Mouse (Mus musculus) testis, adult 2 months (tissue): ENCODE data around the gene Hist1h4a. TPM values are rescaled to one million over a fixed set of nuclear protein-coding genes. Genes with fewer than 3 reads are reported as not detected.
"Not testable (repeated sequence)": the region's sequence is repeated elsewhere in the genome, so short reads cannot be mapped to it uniquely, and the experiment has no call there.

ENCODE experiments used
- H3K27ac ChIP-seq: fragments of 200-500 bp; 2 replicates; pipeline ENCODE4 v1.5.1; 2012; ENCODE audit warnings: low read depth, low read length; ENCODE audit not compliant: control insufficient read depth, insufficient read depth
- H3K27me3 ChIP-seq: fragments of 200-500 bp; 2 replicates; pipeline ENCODE4 v1.6.1; 2012; ENCODE audit warnings: mild to moderate bottlenecking, low read length, moderate library complexity; ENCODE audit not compliant: control insufficient read depth, insufficient read depth
- H3K36me3 ChIP-seq: fragments of 200-500 bp; 2 replicates; pipeline ENCODE4 v1.6.1; 2012; ENCODE audit warnings: mild to moderate bottlenecking, low read length; ENCODE audit not compliant: control insufficient read depth, insufficient read depth
- H3K4me1 ChIP-seq: fragments of 200-500 bp; 2 replicates; pipeline ENCODE4 v1.6.1; 2012; ENCODE audit warnings: low read length; ENCODE audit not compliant: control insufficient read depth, insufficient read depth
- H3K4me3 ChIP-seq: fragments of 200-500 bp; 2 replicates; pipeline ENCODE4 v1.5.1; 2012; ENCODE audit warnings: low read depth, mild to moderate bottlenecking, low read length, moderate library complexity, mixed read lengths; ENCODE audit not compliant: control insufficient read depth
- CTCF ChIP-seq: fragments of 200-500 bp; IDR thresholded peaks from 2 replicates; pipeline ENCODE4 v1.5.1; 2012; ENCODE audit warnings: low read depth, mild to moderate bottlenecking, inconsistent platforms, low read length, moderate library complexity; ENCODE audit not compliant: control insufficient read depth, insufficient read depth, insufficient replicate concordance
- POLR2A ChIP-seq: fragments of 200-500 bp; IDR thresholded peaks from 2 replicates; pipeline ENCODE4 v1.6.1; 2012; ENCODE audit warnings: low read depth, mild to moderate bottlenecking, inconsistent platforms, low read length, moderate library complexity; ENCODE audit not compliant: control insufficient read depth
- polyA plus RNA-seq: library from polyadenylated mRNA; depleted of rRNA; stranded (reverse); fragments of >200 nt; gene quantifications from 2 replicates; pipeline ENCODE4 v1.2.3, GENCODE M21; 2012; rRNA removed

Gene Hist1h4a
- polyA plus RNA-seq, 1 experiment: 83.8 TPM

DNA sequence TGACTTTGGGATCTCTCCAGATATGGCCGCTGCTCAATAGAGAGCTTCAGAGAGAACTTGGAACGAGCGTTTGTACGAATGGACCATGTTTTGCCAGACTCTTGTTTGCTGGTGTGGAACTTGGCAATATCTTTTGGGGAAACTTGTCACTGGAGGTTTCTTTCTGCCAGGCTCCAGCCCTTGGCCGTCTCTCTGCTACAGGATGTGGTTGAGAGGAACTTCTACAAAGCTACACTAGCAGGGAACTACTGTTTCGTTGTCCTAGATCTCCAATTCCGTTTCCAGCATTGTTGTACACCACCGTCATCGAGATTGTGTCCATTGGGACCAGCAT is 31.9 kb downstream of the Hist1h4a start:
- no peaks in the 10 kb centered on the region for H3K27me3 ChIP-seq
- no peak overlapping the region for H3K27ac ChIP-seq
- H3K4me1 ChIP-seq: peaks cover 3% of the 10 kb centered on the region; the same call in 1 of the 2 replicates
- H3K4me3 ChIP-seq: no peak overlapping the region
- no peak for TF ChIP-seq CTCF
- no peak for TF ChIP-seq POLR2A
- H3K36me3 ChIP-seq: no peaks in the 10 kb centered on the region

- H3K4me1 ChIP-seq: peaks cover 3% of the 10 kb centered on the region; the same call in 1 of the 2 replicates
- H3K4me3 ChIP-seq: no peak overlapping the region
- no peak for TF ChIP-seq POLR2A
- no peak for TF ChIP-seq CTCF
- H3K27me3 ChIP-seq: no peaks in the 10 kb centered on the region
- H3K27ac ChIP-seq: no peak overlapping the region
- H3K36me3 ChIP-seq: no peaks in the 10 kb centered on the region
Observed at GRCm38 (mm10) chr13:23728472-23729191, 32.4 kb downstream of the Hist1h4a start.

DNA sequence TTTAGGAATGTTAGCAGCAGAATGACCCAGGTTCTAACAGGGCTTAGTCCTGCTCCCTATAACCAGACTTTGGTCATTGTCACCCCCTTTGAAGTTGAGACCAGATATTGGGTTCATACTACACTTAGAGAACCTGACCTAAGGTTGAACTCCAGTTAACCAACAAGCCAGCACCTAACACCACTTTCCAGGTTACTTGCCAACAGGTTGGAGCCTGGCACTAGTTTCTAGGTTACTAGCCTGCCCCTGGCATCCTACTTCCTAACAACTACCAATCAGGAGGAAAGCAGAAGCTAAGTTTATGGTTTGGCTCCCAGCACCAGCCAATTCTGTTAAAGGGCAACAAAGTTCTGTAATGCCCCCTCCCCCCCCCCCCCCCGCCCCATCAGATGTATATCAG is 35.8 kb downstream of the Hist1h4a start:
- H3K36me3 ChIP-seq: no peaks in the 10 kb centered on the region
- H3K4me1 ChIP-seq: peaks cover 3% of the 10 kb centered on the region; the same call in 1 of the 2 replicates
- H3K27ac ChIP-seq: no peak overlapping the region
- no peak for TF ChIP-seq CTCF
- TF ChIP-seq POLR2A: no peak
- no peak overlapping the region for H3K4me3 ChIP-seq
- no peaks in the 10 kb centered on the region for H3K27me3 ChIP-seq

- Histone ChIP-seq H3K27ac (peak overlapping the region; percentile 37; the same call in 1 of the 2 replicates), H3K4me3 (no peak overlapping the region), H3K27me3 (no peaks in the 10 kb centered on the region), H3K36me3 (no peaks in the 10 kb centered on the region), H3K4me1 (peaks cover under 1% of the 10 kb centered on the region; the same call in 1 of the 2 replicates)
- TF ChIP-seq POLR2A (no peak), CTCF (no peak)
Observed at GRCm38 (mm10) chr13:23724239-23724638, 36.8 kb downstream of the Hist1h4a start.

- not testable (repeated sequence) for H3K4me1 ChIP-seq, H3K36me3 ChIP-seq, H3K27ac ChIP-seq, H3K27me3 ChIP-seq, H3K4me3 ChIP-seq
Observed at GRCm38 (mm10) chr13:23717593-23718245, 43.3 kb downstream of the Hist1h4a start.

DNA sequence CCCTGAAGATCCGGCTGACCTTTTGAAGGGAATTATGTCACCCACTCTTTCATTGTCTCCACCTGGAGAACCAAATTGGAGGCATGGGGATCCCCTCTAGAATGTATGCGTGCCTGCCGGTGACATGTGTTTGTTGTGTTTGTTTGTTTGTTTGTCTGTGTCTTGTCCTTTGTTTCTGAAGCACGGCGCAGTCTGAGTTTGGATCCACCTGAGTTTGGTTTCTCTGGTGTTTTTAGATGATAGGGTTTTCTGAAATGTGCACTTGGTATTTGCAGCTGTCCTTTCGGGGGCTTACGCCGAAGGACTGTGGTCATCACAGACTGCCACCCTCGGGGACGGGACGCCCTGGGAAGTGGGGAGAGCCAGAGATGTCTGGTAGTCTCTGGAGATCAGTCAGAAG is 43.9 kb downstream of the Hist1h4a start:
- H3K27ac ChIP-seq: 0 out of 2 replicates have a peak overlapping the region, but pooled peaks have one; percentile 21
- no peaks in the 10 kb centered on the region for H3K27me3 ChIP-seq
- no peaks in the 10 kb centered on the region for H3K36me3 ChIP-seq
- no peak for TF ChIP-seq CTCF
- no peak for TF ChIP-seq POLR2A
- no peak overlapping the region for H3K4me3 ChIP-seq
- H3K4me1 ChIP-seq: no peaks in the 10 kb centered on the region

GRCm38 (mm10) chr13:23716261-23717042 is 44.6 kb downstream of the Hist1h4a start:
- H3K4me1 ChIP-seq: no peaks in the 10 kb centered on the region
- TF ChIP-seq POLR2A (no peak), CTCF (no peak)
- H3K27me3 ChIP-seq: no peaks in the 10 kb centered on the region
- no peak overlapping the region for H3K27ac ChIP-seq
- H3K4me3 ChIP-seq: no peak overlapping the region
- no peaks in the 10 kb centered on the region for H3K36me3 ChIP-seq

Other genes starting within 250 kb of the Hist1h4a start
- gene Hist1h4h, start 230.2 kb downstream of the Hist1h4a start, polyA plus RNA-seq: 13.2 and 17.1 TPM in 2 replicates
- 4.4 and 4.5 TPM in 2 replicates for gene Hist1h2af, start 227.3 kb downstream of the Hist1h4a start, polyA plus RNA-seq
- 1.3 and 2.7 TPM in 2 replicates for gene Hist1h3g, start 225.8 kb downstream of the Hist1h4a start, polyA plus RNA-seq
- gene Hist1h2bh, start 217.8 kb downstream of the Hist1h4a start, polyA plus RNA-seq: 0.07 and 0.13 TPM in 2 replicates
- 1.3 and 1.4 TPM in 2 replicates for gene Hist1h3f, start 217.2 kb downstream of the Hist1h4a start, polyA plus RNA-seq
- 2.1 and 3.7 TPM in 2 replicates for gene Hist1h4f, start 209.6 kb downstream of the Hist1h4a start, polyA plus RNA-seq
- 0.02 and 0.04 TPM in 2 replicates for gene Hist1h1d, start 208.0 kb downstream of the Hist1h4a start, polyA plus RNA-seq
- 2.8 and 3.2 TPM in 2 replicates for gene Hist1h3e, start 198.9 kb downstream of the Hist1h4a start, polyA plus RNA-seq
- 0.34 and 0.36 TPM in 2 replicates for gene Hist1h2ae, start 190.0 kb downstream of the Hist1h4a start, polyA plus RNA-seq
- 6.8 and 7.8 TPM in 2 replicates for gene Hist1h2bg, start 189.8 kb downstream of the Hist1h4a start, polyA plus RNA-seq
- gene Hist1h2bf, start 187.0 kb downstream of the Hist1h4a start, polyA plus RNA-seq: 0.98 and 2.9 TPM in 2 replicates
- gene Hist1h2ad, start 186.8 kb downstream of the Hist1h4a start, polyA plus RNA-seq: 0.90 and 1.0 TPM in 2 replicates
- 0.98 and 1.1 TPM in 2 replicates for gene Hist1h3d, start 185.5 kb downstream of the Hist1h4a start, polyA plus RNA-seq
- 2.7 and 2.9 TPM in 2 replicates for gene Hist1h4d, start 179.6 kb downstream of the Hist1h4a start, polyA plus RNA-seq
- gene Hist1h2be, start 140.1 kb downstream of the Hist1h4a start, polyA plus RNA-seq: 0.42 and 0.58 TPM in 2 replicates
- 0.35 and 0.41 TPM in 2 replicates for gene Hist1h1e, start 138.7 kb downstream of the Hist1h4a start, polyA plus RNA-seq
- 0.20 and 0.26 TPM in 2 replicates for gene Hist1h2ac, start 77.3 kb downstream of the Hist1h4a start, polyA plus RNA-seq
- gene Hist1h2bc, start 77.0 kb downstream of the Hist1h4a start, polyA plus RNA-seq: 17.8 and 19.0 TPM in 2 replicates
- gene Hist1h1t, start 65.4 kb downstream of the Hist1h4a start, polyA plus RNA-seq: 22.2 and 24.8 TPM in 2 replicates
- 20.1 and 20.6 TPM in 2 replicates for gene Hist1h4c, start 62.8 kb downstream of the Hist1h4a start, polyA plus RNA-seq
- 5.2 and 6.1 TPM in 2 replicates for gene Hfe, start 50.4 kb downstream of the Hist1h4a start, polyA plus RNA-seq
- gene Hist1h1c, start 22.4 kb downstream of the Hist1h4a start, polyA plus RNA-seq: 5.4 and 6.9 TPM in 2 replicates
- 2.3 TPM in 2 replicates for gene Hist1h3c, start 15.6 kb downstream of the Hist1h4a start, polyA plus RNA-seq
- 3.9 and 7.0 TPM in 2 replicates for gene Hist1h2bb, start 14.5 kb downstream of the Hist1h4a start, polyA plus RNA-seq
- 4.4 and 6.2 TPM in 2 replicates for gene Hist1h2ab, start 10.1 kb downstream of the Hist1h4a start, polyA plus RNA-seq
- gene Hist1h3b, start 9.0 kb downstream of the Hist1h4a start, polyA plus RNA-seq: 4.2 and 4.7 TPM in 2 replicates
- 2.4 and 2.5 TPM in 2 replicates for gene Hist1h4b, start 4.2 kb downstream of the Hist1h4a start, polyA plus RNA-seq
- 29.4 and 33.4 TPM in 2 replicates for gene Hist1h3a, start 1.2 kb upstream of the Hist1h4a start, polyA plus RNA-seq
- 2.9 and 4.3 TPM in 2 replicates for gene Hist1h1a, start 2.4 kb upstream of the Hist1h4a start, polyA plus RNA-seq
- 2.1 and 2.5 TPM in 2 replicates for gene Trim38, start 8.7 kb upstream of the Hist1h4a start, polyA plus RNA-seq
- 0.40 and 0.41 TPM in 2 replicates for gene Slc17a2, start 45.8 kb upstream of the Hist1h4a start, polyA plus RNA-seq
- gene Slc17a3, start 78.2 kb upstream of the Hist1h4a start, polyA plus RNA-seq: 0.10 and 0.21 TPM in 2 replicates
- 0.11 and 0.22 TPM in 2 replicates for gene Slc17a1, start 106.5 kb upstream of the Hist1h4a start, polyA plus RNA-seq
- not detected in 2 replicates for gene Slc17a4, start 153.8 kb upstream of the Hist1h4a start, polyA plus RNA-seq
- gene Hist1h2ba, start 172.9 kb upstream of the Hist1h4a start, polyA plus RNA-seq: 226 and 228 TPM in 2 replicates
- gene Hist1h2aa, start 173.2 kb upstream of the Hist1h4a start, polyA plus RNA-seq: 39.5 and 59.1 TPM in 2 replicates
- 20.1 and 22.4 TPM in 2 replicates for gene Scgn, start 230.0 kb upstream of the Hist1h4a start, polyA plus RNA-seq